Mouse (Mus musculus): ENCODE data around the gene Hoxd11. TPM values are rescaled to one million over a fixed set of nuclear protein-coding genes. Genes with fewer than 3 reads are reported as not detected.

Hoxd11 gene
- polyA plus RNA-seq, 1 experiment from 2014 or later = 56.2 TPM

DNA sequence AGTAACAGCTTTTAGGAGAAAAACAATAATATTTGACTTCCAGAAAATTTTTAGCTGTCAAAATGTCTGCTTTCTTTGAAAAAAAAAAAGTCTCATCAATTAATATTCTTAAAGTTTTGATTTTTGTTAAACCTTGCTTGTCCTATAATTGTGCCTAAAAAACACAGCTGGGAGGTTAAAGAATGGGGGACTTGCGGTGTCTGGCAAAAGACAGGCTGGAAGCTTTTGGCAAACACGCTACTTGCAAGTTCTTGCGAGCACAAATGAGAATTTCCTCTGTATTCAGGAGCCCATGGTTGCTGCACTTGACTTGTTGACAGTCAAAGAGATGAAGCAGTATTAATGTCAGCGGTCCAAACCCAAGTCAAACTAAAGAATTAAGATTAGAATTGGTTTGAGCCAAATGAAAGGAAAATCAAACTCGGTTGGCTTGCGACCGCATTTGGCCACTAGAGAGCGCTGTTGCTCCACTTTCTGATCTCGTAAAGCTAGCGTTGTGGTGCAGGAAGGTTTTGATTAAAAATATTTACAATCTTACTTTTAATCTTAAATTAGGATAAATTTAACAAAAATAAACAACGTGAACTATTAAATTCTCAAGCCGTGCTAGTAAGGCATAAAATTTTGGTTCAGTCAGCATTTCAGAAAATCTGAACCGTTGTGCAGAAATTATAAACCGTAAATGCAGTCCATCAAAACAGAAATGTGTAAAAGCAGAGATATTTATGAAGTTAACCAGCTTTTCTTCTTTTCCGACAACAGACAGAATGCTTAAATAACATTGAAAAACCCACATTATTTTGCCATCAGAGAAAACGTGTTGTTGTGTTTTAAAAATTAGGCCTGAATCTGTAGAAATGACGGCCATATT, 22.8 kb downstream of the Hoxd11 start:
- 11% methylated on average over 17 of the region's 17 CpGs for WGBS
- Histone ChIP-seq H3K36me3 (ENCODE audit: control insufficient read depth, insufficient read depth, low read length) (no peaks in the 10 kb centered on the region), H3K9ac (ENCODE audit: low read depth, low read length) (no peak overlapping the region), H3K4me3 (ENCODE audit: low read length) (peak overlapping the region; percentile 2; the same call in 1 of the 2 replicates), H3K4me2 (replicated peaks; ENCODE audit: low read depth, low read length) (peak overlapping the region; percentile 56), H3K4me1 (ENCODE audit: control insufficient read depth, insufficient read depth, low read length) (peaks cover 13% of the 10 kb centered on the region; the same call in 1 of the 2 replicates), H3K27me3 (ENCODE audit: control insufficient read depth, insufficient read depth, low read length) (no peaks in the 10 kb centered on the region), H3K27ac (ENCODE audit: low read depth, low read length) (peak overlapping the region; percentile 49; the same call in 1 of the 2 replicates), H3K9me3 (ENCODE audit: control insufficient read depth, low read length) (no peaks in the 10 kb centered on the region)
- ATAC-seq (ENCODE audit: low FRiP score, low TSS enrichment) = no peak

DNA sequence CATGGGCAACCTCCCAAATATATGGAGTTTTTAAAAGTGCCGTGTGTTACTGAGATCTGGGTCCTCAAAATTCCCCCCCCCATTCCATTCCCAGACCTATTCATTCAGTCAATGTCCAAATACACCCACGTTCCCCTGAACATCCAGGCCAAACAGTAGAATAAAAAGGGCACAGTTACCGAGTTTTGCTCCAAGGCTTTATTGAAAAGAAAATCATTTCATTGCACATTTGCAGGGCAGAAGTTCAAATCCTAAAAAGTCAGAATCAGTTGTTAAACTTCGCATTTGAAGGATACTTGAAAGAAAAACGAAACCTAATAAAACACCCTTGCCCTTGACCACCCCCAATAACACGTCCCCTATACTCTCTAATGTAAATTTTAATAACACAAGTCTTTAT, 23.5 kb downstream of the Hoxd11 start:
- H3K27ac ChIP-seq (ENCODE audit: low read depth, low read length) = peak overlapping the region; percentile 49; the same call in 1 of the 2 replicates
- WGBS = 27% methylated on average over 6 of the region's 6 CpGs
- H3K27me3 ChIP-seq (ENCODE audit: control insufficient read depth, insufficient read depth, low read length) = no peaks in the 10 kb centered on the region
- peak overlapping the region; percentile 2; the same call in 1 of the 2 replicates for H3K4me3 ChIP-seq (ENCODE audit: low read length)
- no peak for ATAC-seq (ENCODE audit: low FRiP score, low TSS enrichment)
- peaks cover 20% of the 10 kb centered on the region; the same call in 1 of the 2 replicates for H3K4me1 ChIP-seq (ENCODE audit: control insufficient read depth, insufficient read depth, low read length)
- H3K4me2 ChIP-seq (replicated peaks; ENCODE audit: low read depth, low read length) = peak overlapping the region; percentile 56
- H3K36me3 ChIP-seq (ENCODE audit: control insufficient read depth, insufficient read depth, low read length) = no peaks in the 10 kb centered on the region
- H3K9me3 ChIP-seq (ENCODE audit: control insufficient read depth, low read length) = no peaks in the 10 kb centered on the region
- H3K9ac ChIP-seq (ENCODE audit: low read depth, low read length) = no peak overlapping the region

DNA sequence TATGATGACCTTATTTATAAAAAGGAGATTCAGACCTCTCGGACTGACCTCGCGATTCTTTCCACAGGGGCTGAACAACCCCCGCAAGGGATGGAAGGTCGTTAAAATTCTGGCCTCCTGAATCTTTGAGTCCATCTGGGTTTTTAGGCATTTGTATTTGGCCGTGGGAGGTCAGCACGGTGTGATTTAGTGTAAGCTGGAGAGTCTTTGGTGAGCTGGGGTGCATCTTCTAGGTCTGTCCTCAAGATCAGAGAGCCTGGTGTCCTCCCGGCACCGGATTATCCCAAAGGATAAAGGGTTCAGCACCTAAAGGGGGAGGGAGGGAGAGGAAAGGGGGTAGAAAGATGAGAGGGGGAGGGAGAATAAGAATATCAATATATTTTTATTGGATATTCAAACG, 24.0 kb downstream of the Hoxd11 start:
- Histone ChIP-seq H3K4me3 (ENCODE audit: low read length) (peak overlapping the region; percentile 79), H3K27ac (ENCODE audit: low read depth, low read length) (peak overlapping the region; percentile 100), H3K9ac (ENCODE audit: low read depth, low read length) (peak overlapping the region; percentile 100), H3K4me2 (replicated peaks; ENCODE audit: low read depth, low read length) (peak overlapping the region; percentile 56), H3K27me3 (ENCODE audit: control insufficient read depth, insufficient read depth, low read length) (no peaks in the 10 kb centered on the region), H3K9me3 (ENCODE audit: control insufficient read depth, low read length) (no peaks in the 10 kb centered on the region), H3K4me1 (ENCODE audit: control insufficient read depth, insufficient read depth, low read length) (peaks cover 21% of the 10 kb centered on the region; the same call in 1 of the 2 replicates), H3K36me3 (ENCODE audit: control insufficient read depth, insufficient read depth, low read length) (no peaks in the 10 kb centered on the region)
- ATAC-seq (ENCODE audit: low FRiP score, low TSS enrichment) = no peak
- 12% methylated on average over 10 of the region's 10 CpGs for WGBS

DNA sequence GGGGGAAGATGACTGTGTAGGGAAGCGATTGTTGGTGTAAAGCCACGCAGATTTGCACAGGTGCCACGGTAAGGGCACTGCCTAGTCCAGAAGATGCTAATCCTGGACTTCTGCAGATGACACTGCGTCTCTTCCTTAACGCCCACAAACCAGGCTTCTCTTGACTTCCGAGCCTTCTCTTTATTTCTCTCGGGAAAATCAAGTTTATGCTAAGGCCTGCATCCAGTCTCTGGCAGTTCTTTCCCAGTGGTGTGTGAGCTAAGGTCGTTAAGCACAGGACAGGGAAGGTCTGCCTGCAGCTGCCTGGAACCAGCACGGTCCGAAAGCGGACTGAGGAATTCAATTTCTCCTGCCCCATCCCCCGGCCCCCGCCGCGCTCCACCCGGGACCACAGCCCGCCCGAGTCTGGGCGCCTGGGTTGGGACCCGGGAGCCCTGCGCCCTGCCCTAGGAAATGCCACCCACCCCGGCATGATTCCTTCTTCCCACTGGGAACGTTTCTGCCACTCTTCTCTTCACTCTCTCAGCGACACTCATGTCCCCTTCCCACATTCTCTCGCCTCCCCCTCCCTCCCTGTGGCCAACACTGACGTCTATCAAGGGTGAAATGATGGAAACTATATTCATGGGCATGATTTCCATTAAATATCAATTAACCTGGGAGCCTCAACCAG, 24.5 kb downstream of the Hoxd11 start:
- Histone ChIP-seq H3K36me3 (ENCODE audit: control insufficient read depth, insufficient read depth, low read length) (no peaks in the 10 kb centered on the region), H3K4me3 (ENCODE audit: low read length) (peak overlapping the region; percentile 79), H3K27ac (ENCODE audit: low read depth, low read length) (peak overlapping the region; percentile 100), H3K4me2 (replicated peaks; ENCODE audit: low read depth, low read length) (peak overlapping the region; percentile 56), H3K27me3 (ENCODE audit: control insufficient read depth, insufficient read depth, low read length) (no peaks in the 10 kb centered on the region), H3K9ac (ENCODE audit: low read depth, low read length) (peak overlapping the region; percentile 100), H3K4me1 (ENCODE audit: control insufficient read depth, insufficient read depth, low read length) (peaks cover 27% of the 10 kb centered on the region; the same call in 1 of the 2 replicates), H3K9me3 (ENCODE audit: control insufficient read depth, low read length) (no peaks in the 10 kb centered on the region)
- WGBS = 4% methylated on average over 26 of the region's 26 CpGs
- peak; percentile 16; the same call in 1 of the 2 replicates for ATAC-seq (ENCODE audit: low FRiP score, low TSS enrichment)

DNA sequence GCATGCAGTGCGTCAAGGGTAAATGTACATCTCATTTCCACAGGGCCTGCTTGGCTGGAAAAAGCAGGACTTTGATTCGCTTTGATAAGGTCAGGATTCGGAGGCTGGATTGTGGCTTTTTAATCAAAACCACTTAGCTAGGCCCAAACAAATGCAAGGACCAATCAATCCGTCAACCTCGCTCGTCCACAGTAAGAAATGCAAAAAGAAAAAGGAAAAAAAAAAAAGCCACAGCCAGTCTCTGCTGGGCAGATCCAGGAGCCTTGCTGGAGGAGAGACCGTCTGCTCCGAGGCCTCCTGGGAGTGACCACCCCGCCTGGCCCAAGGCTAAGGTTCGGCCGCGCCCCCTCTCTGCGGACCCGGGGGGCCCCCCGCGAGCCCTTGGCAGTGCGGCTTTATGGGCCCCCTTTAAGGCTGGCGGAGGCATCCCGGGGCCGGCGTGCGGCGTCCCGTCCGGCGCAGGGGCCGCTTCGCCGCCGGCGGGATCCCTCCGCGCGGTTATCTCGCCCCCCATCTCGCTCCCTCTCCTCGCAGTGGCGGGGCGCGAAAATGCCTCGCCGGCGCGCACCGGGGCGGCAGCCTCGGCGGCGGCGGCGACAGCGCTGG, 25.1 kb downstream of the Hoxd11 start, which contains the start of gene Hoxd8:
Gene Hoxd8, plus strand, starts transcription at position 223 of the 606 bp plus-strand sequence.
- H3K36me3 ChIP-seq (ENCODE audit: control insufficient read depth, insufficient read depth, low read length) = no peaks in the 10 kb centered on the region
- no peaks in the 10 kb centered on the region for H3K9me3 ChIP-seq (ENCODE audit: control insufficient read depth, low read length)
- no peaks in the 10 kb centered on the region for H3K27me3 ChIP-seq (ENCODE audit: control insufficient read depth, insufficient read depth, low read length)
- peaks cover 33% of the 10 kb centered on the region; the same call in 1 of the 2 replicates for H3K4me1 ChIP-seq (ENCODE audit: control insufficient read depth, insufficient read depth, low read length)
- peak within 1 kb of the TSS; percentile 79 for H3K4me3 ChIP-seq (ENCODE audit: low read length)
- H3K9ac ChIP-seq (ENCODE audit: low read depth, low read length) = peak within 1 kb of the TSS; percentile 100
- 1% methylated on average over 47 of the region's 52 CpGs for WGBS
- ATAC-seq (ENCODE audit: low FRiP score, low TSS enrichment) = peak; percentile 65
- H3K27ac ChIP-seq (ENCODE audit: low read depth, low read length) = peak within 1 kb of the TSS; percentile 100
- peak within 1 kb of the TSS; percentile 56 for H3K4me2 ChIP-seq (replicated peaks; ENCODE audit: low read depth, low read length)

DNA sequence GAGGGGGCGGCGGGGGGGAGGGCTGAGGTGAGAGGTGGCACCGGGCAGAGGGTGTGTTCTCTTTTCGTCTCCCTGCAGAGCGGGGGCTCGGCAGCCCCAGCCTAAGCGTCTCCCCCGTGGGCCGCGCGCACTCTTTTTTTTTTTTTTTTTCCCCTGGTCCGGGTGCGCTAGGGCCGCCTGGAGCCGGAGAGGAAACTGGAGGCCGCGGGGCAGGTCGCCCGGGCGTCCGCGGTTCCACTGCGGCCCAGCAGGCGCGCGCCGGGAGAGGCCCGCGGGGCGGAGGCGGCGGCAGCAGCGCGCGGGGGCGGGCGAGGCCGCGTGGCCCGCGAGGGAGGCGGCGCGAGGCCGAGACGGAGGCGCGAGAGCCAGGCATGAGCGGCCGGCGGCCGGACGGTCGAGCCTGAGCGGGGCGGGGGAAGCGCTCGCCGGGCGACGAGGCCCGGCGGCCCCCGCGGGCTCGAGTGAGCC, 25.7 kb downstream of the Hoxd11 start:
- Histone ChIP-seq H3K27me3 (ENCODE audit: control insufficient read depth, insufficient read depth, low read length) (no peaks in the 10 kb centered on the region), H3K9me3 (ENCODE audit: control insufficient read depth, low read length) (no peaks in the 10 kb centered on the region), H3K4me2 (replicated peaks; ENCODE audit: low read depth, low read length) (peak overlapping the region; percentile 56), H3K4me3 (ENCODE audit: low read length) (peak overlapping the region; percentile 79), H3K4me1 (ENCODE audit: control insufficient read depth, insufficient read depth, low read length) (peaks cover 38% of the 10 kb centered on the region; the same call in 1 of the 2 replicates), H3K9ac (ENCODE audit: low read depth, low read length) (peak overlapping the region; percentile 100), H3K36me3 (ENCODE audit: control insufficient read depth, insufficient read depth, low read length) (no peaks in the 10 kb centered on the region), H3K27ac (ENCODE audit: low read depth, low read length) (peak overlapping the region; percentile 100)
- peak; percentile 33 for ATAC-seq (ENCODE audit: low FRiP score, low TSS enrichment)
- 0% methylated on average over 58 of the region's 66 CpGs for WGBS

DNA sequence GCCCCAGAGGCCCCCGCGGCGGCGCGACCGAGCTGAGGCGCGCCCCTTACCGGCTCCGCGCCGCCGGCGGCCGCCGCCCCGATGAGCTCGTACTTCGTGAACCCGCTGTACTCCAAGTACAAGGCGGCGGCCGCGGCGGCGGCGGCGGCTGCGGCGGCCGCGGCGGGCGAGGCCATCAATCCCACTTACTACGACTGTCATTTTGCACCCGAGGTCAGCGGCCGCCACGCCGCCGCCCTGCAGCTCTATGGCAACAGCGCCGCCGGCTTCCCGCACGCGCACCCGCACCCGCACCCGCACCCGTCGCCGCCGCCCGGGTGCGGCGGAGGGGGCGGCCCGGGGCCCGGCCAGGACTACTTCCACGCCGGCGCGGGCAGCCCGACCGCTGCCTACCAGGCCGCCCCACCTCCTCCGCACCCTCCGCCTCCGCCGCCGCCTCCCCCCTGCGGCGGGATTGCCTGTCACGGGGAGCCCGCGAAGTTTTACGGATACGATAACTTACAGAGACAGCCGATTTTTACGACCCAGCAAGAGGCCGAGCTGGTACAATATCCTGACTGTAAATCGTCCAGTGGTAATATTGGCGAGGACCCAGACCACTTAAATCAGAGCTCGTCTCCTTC, 26.2 kb downstream of the Hoxd11 start:
- ATAC-seq (ENCODE audit: low FRiP score, low TSS enrichment) = peak; percentile 54
- WGBS = under 1% methylated on average over 48 of the region's 85 CpGs
- Histone ChIP-seq H3K4me1 (ENCODE audit: control insufficient read depth, insufficient read depth, low read length) (peaks cover 35% of the 10 kb centered on the region), H3K9me3 (ENCODE audit: control insufficient read depth, low read length) (no peaks in the 10 kb centered on the region), H3K36me3 (ENCODE audit: control insufficient read depth, insufficient read depth, low read length) (no peaks in the 10 kb centered on the region), H3K9ac (ENCODE audit: low read depth, low read length) (peak overlapping the region; percentile 100), H3K4me2 (replicated peaks; ENCODE audit: low read depth, low read length) (peak overlapping the region; percentile 56), H3K27ac (ENCODE audit: low read depth, low read length) (peak overlapping the region; percentile 100), H3K27me3 (ENCODE audit: control insufficient read depth, insufficient read depth, low read length) (no peaks in the 10 kb centered on the region), H3K4me3 (ENCODE audit: low read length) (peak overlapping the region; percentile 79)

DNA sequence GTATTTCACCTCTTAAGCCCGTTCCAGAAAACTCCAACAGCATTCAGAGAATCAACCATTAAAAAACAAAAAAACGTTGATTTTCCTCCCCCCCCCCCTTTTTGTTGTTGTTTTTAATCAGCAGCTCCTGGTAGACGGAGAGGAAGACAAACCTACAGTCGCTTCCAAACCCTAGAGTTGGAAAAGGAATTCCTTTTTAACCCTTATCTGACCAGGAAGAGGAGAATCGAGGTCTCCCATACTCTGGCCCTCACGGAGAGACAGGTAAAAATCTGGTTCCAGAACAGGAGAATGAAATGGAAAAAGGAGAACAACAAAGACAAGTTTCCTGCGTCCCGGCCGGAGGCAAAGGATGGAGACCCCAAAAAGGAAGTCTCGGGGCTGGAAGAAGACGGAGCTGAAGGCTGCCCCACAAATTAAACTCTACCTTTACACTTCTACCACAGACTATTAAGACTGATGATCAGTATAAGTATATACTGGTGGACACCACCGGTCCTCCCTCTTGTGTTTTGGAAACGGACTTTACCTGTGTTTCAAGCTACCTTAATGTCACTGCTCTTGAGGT, 27.1 kb downstream of the Hoxd11 start:
- Histone ChIP-seq H3K4me2 (replicated peaks; ENCODE audit: low read depth, low read length) (peak overlapping the region; percentile 56), H3K27ac (ENCODE audit: low read depth, low read length) (peak overlapping the region; percentile 100), H3K4me1 (ENCODE audit: control insufficient read depth, insufficient read depth, low read length) (peaks cover 38% of the 10 kb centered on the region), H3K9ac (ENCODE audit: low read depth, low read length) (peak overlapping the region; percentile 100), H3K4me3 (ENCODE audit: low read length) (peak overlapping the region; percentile 79), H3K9me3 (ENCODE audit: control insufficient read depth, low read length) (no peaks in the 10 kb centered on the region), H3K27me3 (ENCODE audit: control insufficient read depth, insufficient read depth, low read length) (no peaks in the 10 kb centered on the region), H3K36me3 (ENCODE audit: control insufficient read depth, insufficient read depth, low read length) (no peaks in the 10 kb centered on the region)
- no peak for ATAC-seq (ENCODE audit: low FRiP score, low TSS enrichment)
- WGBS = under 1% methylated on average over 13 of the region's 13 CpGs

Measured in kidney, embryonic 14.5 days (tissue).